Mouse (Mus musculus) embryonic facial prominence, embryonic 12.5 days (tissue): ENCODE results near the gene Uspl1. TPM values are rescaled to one million over a fixed set of nuclear protein-coding genes. Genes with fewer than 3 reads are reported as not detected.
A peak's percentile ranks its signal among the peaks of the same experiment; 100 is the strongest.

Experiments used
- ATAC-seq: fragments of 200-750 bp; cut with Nextera tagmentation; 2 replicates; pipeline ENCODE4 v1.8.0; 2017; ENCODE audit not compliant: insufficient number of reproducible peaks, insufficient read depth, low FRiP score, low TSS enrichment
- H3K27ac ChIP-seq: fragments of 300-500 bp; sonication (generic); 2 replicates; pipeline ENCODE4 v1.5.1; 2016; ENCODE audit warnings: mild to moderate bottlenecking
- H3K27me3 ChIP-seq: fragments of 300-500 bp; sonication (generic); 2 replicates; pipeline ENCODE4 v1.6.1; 2016; ENCODE audit warnings: mild to moderate bottlenecking, moderate library complexity
- H3K36me3 ChIP-seq: fragments of 300-500 bp; sonication (generic); 2 replicates; pipeline ENCODE4 v1.6.1; 2016; ENCODE audit warnings: mild to moderate bottlenecking
- H3K4me1 ChIP-seq: fragments of 300-500 bp; sonication (generic); 2 replicates; pipeline ENCODE4 v1.6.1; 2016
- H3K4me2 ChIP-seq: fragments of 300-500 bp; sonication (generic); replicated peaks from 2 replicates; pipeline ENCODE4 v1.6.1; 2016; ENCODE audit warnings: mild to moderate bottlenecking, moderate library complexity
- H3K4me3 ChIP-seq: fragments of 300-500 bp; sonication (generic); 2 replicates; pipeline ENCODE4 v1.5.1; 2016; ENCODE audit warnings: mild to moderate bottlenecking
- H3K9ac ChIP-seq: fragments of 300-500 bp; sonication (generic); 2 replicates; pipeline ENCODE4 v1.6.1; 2016; ENCODE audit warnings: mild to moderate bottlenecking, moderate library complexity
- H3K9me3 ChIP-seq: fragments of 300-500 bp; sonication (generic); 2 replicates; pipeline ENCODE4 v1.6.1; 2016; ENCODE audit warnings: mild to moderate bottlenecking, moderate library complexity
- WGBS: fragments of 180-500 bp; shearing (Covaris S2); methylation state at CpG from one replicate; pipeline ENCODE4 v1.1.7; 2016; 5-methylcytosine and 5-hydroxymethylcytosine counted together
- polyA plus RNA-seq: library from polyadenylated mRNA; unstranded; fragments of >200 nt; fragmentation: Nextera tagmentation; extraction: Ambion mirVana; gene quantifications from 2 replicates; pipeline ENCODE4 v1.2.1, GENCODE M21; 2016

Gene Uspl1
- polyA plus RNA-seq, 1 experiment from 2014 or later: 63.9 TPM

DNA sequence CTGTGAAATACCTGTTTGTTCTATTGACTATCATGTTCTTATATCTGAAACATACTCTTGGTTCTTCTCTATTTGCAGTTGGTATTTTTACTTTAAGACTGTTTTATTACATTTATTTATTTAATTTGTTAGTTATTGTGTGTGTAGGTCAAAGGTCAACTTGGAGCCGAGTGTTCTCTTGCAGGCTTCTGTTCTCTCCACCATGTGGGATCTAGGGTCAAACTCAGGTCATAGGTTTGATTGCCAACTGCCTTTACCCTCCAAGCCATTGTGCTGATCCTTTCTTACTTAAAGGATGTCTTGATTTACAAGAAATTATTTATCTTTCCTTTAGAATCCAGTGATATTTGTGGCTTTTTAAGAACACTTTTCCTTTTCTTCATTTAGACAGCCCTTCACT lies 12.5 kb downstream of the Uspl1 start:
- 2% methylated on average over 1 of the region's 1 CpGs for WGBS
- H3K4me3 ChIP-seq: no peak overlapping the region
- H3K9me3 ChIP-seq: no peaks in the 10 kb centered on the region
- H3K4me1 ChIP-seq: peaks cover 10% of the 10 kb centered on the region; the same call in 1 of the 2 replicates
- ATAC-seq: no peak
- H3K27ac ChIP-seq: no peak overlapping the region
- H3K36me3 ChIP-seq: peaks cover 61% of the 10 kb centered on the region
- no peaks in the 10 kb centered on the region for H3K27me3 ChIP-seq
- no peak overlapping the region for H3K9ac ChIP-seq
- H3K4me2 ChIP-seq: no peak overlapping the region

GRCm38 (mm10) chr5:149198782-149199181 lies 14.6 kb downstream of the Uspl1 start:
- no peak overlapping the region for H3K4me3 ChIP-seq
- H3K27me3 ChIP-seq: no peaks in the 10 kb centered on the region
- peaks cover 63% of the 10 kb centered on the region for H3K36me3 ChIP-seq
- H3K4me2 ChIP-seq: no peak overlapping the region
- ATAC-seq: no peak
- H3K9ac ChIP-seq: no peak overlapping the region
- no peaks in the 10 kb centered on the region for H3K9me3 ChIP-seq
- H3K4me1 ChIP-seq: peaks cover 22% of the 10 kb centered on the region; the same call in 1 of the 2 replicates
- no peak overlapping the region for H3K27ac ChIP-seq
- WGBS: 88% methylated on average over 1 of the region's 1 CpGs

DNA sequence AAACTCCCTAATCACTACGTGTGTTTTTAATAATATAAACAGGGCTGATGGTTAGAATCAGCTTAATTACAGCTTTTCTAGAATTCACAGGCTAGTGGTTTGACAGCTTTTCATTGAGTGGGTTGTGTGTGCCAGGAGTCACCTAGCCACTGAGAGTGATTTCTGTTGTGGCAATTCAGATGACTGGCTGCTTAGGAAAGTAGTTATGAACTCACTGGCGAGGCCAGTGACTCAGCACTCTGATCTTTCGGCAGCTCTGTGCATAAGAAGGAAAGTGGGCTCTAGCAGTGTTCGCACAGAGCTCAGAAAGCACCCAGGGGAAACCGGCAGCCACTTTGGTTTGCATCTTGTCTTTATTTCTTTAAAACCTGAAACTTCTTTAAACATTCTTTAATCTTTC lies 18.8 kb downstream of the Uspl1 start:
- peaks cover 59% of the 10 kb centered on the region for H3K36me3 ChIP-seq
- H3K27me3 ChIP-seq: no peaks in the 10 kb centered on the region
- H3K4me2 ChIP-seq: no peak overlapping the region
- H3K4me1 ChIP-seq: peaks cover 18% of the 10 kb centered on the region; the same call in 1 of the 2 replicates
- no peak overlapping the region for H3K9ac ChIP-seq
- no peak overlapping the region for H3K4me3 ChIP-seq
- 0 out of 2 replicates have a peak overlapping the region, but pooled peaks have one; percentile 11 for H3K27ac ChIP-seq
- 56% methylated on average over 5 of the region's 5 CpGs for WGBS
- ATAC-seq: no peak
- no peaks in the 10 kb centered on the region for H3K9me3 ChIP-seq

DNA sequence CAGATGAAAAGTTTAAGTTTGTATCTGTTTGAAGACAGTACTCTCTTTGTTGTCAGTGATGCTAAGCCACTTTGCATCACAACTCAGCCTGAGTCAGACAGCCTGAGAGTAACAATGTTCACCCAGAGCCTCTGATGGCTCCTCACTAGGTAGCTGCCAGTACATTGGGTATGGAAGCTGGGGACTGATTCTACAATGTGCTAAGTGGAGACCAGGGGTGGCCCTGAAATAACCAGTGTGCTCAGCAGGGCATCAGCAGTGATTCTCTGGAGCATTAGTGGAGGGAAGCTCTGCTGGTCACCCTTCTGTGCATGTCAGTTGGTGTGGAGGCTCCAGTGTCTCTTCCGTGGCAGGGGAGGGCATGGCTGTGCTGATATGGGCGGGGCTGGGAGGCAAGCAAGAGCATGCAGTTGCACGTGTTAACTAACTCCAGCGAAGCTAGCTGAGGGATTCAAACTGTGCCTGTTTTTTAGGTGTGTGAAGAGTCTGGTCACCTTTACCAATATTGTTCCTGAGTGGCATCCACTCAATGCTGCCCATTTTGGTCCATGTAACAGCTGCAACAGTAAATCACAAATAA lies 19.7 kb downstream of the Uspl1 start:
- no peaks in the 10 kb centered on the region for H3K27me3 ChIP-seq
- no peak for ATAC-seq
- peaks cover 18% of the 10 kb centered on the region; the same call in 1 of the 2 replicates for H3K4me1 ChIP-seq
- 75% methylated on average over 4 of the region's 4 CpGs for WGBS
- no peak overlapping the region for H3K9ac ChIP-seq
- H3K36me3 ChIP-seq: peaks cover 55% of the 10 kb centered on the region
- no peaks in the 10 kb centered on the region for H3K9me3 ChIP-seq
- H3K4me3 ChIP-seq: no peak overlapping the region
- no peak overlapping the region for H3K4me2 ChIP-seq
- H3K27ac ChIP-seq: no peak overlapping the region

- Histone ChIP-seq H3K4me1 (peaks cover 18% of the 10 kb centered on the region; the same call in 1 of the 2 replicates), H3K4me2 (no peak overlapping the region), H3K27ac (no peak overlapping the region), H3K9me3 (no peaks in the 10 kb centered on the region), H3K27me3 (no peaks in the 10 kb centered on the region), H3K36me3 (peaks cover 53% of the 10 kb centered on the region), H3K9ac (no peak overlapping the region), H3K4me3 (no peak overlapping the region)
- 89% methylated on average over 7 of the region's 7 CpGs for WGBS
- no peak for ATAC-seq
These were observed 20.7 kb downstream of the Uspl1 start for GRCm38 (mm10) chr5:149204822-149205221.

- Histone ChIP-seq H3K9ac (no peak overlapping the region), H3K4me1 (peaks cover 18% of the 10 kb centered on the region; the same call in 1 of the 2 replicates), H3K4me2 (no peak overlapping the region), H3K27me3 (no peaks in the 10 kb centered on the region), H3K9me3 (no peaks in the 10 kb centered on the region), H3K4me3 (no peak overlapping the region), H3K36me3 (peaks cover 57% of the 10 kb centered on the region), H3K27ac (no peak overlapping the region)
- ATAC-seq: no peak
- 75% methylated on average over 8 of the region's 8 CpGs for WGBS
These were observed 21.1 kb downstream of the Uspl1 start for GRCm38 (mm10) chr5:149205265-149205664.

- H3K27me3 ChIP-seq: no peaks in the 10 kb centered on the region
- peaks cover 62% of the 10 kb centered on the region for H3K36me3 ChIP-seq
- no peaks in the 10 kb centered on the region for H3K9me3 ChIP-seq
- H3K4me1 ChIP-seq: peaks cover 18% of the 10 kb centered on the region; the same call in 1 of the 2 replicates
- no peak overlapping the region for H3K4me2 ChIP-seq
- no peak overlapping the region for H3K27ac ChIP-seq
- ATAC-seq: no peak
- H3K4me3 ChIP-seq: no peak overlapping the region
- H3K9ac ChIP-seq: no peak overlapping the region
- WGBS: 87% methylated on average over 5 of the region's 5 CpGs
These were observed 22.1 kb downstream of the Uspl1 start for GRCm38 (mm10) chr5:149206286-149206685.

DNA sequence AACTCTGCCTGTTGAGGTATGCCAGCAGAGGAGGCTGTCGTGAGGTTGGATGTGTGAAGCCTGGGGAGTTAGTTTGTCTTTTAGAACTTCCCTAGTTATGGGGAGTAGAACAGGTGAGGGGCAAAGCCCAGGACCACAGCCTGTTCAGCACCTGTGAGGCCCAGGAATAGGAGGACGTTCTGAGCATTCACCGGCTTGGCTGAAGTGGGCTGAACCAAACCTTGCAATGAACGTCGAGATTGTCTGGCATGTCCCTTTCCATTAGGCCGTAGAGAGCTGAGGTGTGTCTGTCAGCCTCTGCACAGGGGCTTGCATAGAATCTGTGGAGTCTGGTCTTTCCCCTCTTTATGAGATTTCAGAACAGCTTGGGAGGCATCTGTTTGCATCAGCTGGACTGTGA lies 23.5 kb downstream of the Uspl1 start:
- H3K9ac ChIP-seq: no peak overlapping the region
- ATAC-seq: no peak
- peaks cover 62% of the 10 kb centered on the region for H3K36me3 ChIP-seq
- H3K9me3 ChIP-seq: no peaks in the 10 kb centered on the region
- no peak overlapping the region for H3K4me2 ChIP-seq
- H3K4me3 ChIP-seq: no peak overlapping the region
- peaks cover 15% of the 10 kb centered on the region; the same call in 1 of the 2 replicates for H3K4me1 ChIP-seq
- no peaks in the 10 kb centered on the region for H3K27me3 ChIP-seq
- WGBS: 87% methylated on average over 6 of the region's 6 CpGs
- no peak overlapping the region for H3K27ac ChIP-seq

DNA sequence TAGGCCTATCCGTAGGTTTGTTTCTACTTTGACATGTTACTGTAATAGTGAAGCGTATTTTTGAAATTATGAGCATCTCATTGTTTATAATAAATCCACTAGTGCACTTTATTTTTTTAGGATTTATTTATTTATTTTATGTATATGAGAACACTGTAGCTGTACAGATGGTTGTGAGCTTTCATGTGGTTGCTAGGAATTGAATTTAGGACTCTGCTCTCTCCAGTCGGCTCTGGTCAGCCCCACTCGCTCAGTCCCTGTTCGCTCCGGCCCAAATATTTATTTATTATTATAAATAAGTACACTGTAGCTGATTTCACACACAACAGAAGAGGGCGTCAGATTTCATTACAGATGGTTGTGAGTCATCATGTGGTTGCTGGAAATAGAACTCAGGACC lies 24.6 kb downstream of the Uspl1 start:
- ATAC-seq: no peak
- peaks cover 64% of the 10 kb centered on the region for H3K36me3 ChIP-seq

GRCm38 (mm10) chr5:149209328-149209727 lies 25.2 kb downstream of the Uspl1 start:
- Histone ChIP-seq H3K4me3 (no peak overlapping the region), H3K4me1 (0 out of 2 replicates have a peak, but pooled peaks cover 4% of the 10 kb centered on the region), H3K27me3 (no peaks in the 10 kb centered on the region), H3K27ac (no peak overlapping the region), H3K9me3 (no peaks in the 10 kb centered on the region), H3K9ac (no peak overlapping the region), H3K36me3 (peaks cover 64% of the 10 kb centered on the region), H3K4me2 (no peak overlapping the region)
- ATAC-seq: no peak
- WGBS: 64% methylated on average over 8 of the region's 8 CpGs

More for the DNA sequence above, 24.6 kb downstream of the Uspl1 start:
- Histone ChIP-seq H3K4me3 (no peak overlapping the region), H3K27me3 (no peaks in the 10 kb centered on the region), H3K9me3 (no peaks in the 10 kb centered on the region), H3K4me2 (no peak overlapping the region), H3K9ac (no peak overlapping the region), H3K27ac (no peak overlapping the region), H3K4me1 (0 out of 2 replicates have a peak, but pooled peaks cover 7% of the 10 kb centered on the region)
- WGBS: 83% methylated on average over 7 of the region's 7 CpGs

DNA sequence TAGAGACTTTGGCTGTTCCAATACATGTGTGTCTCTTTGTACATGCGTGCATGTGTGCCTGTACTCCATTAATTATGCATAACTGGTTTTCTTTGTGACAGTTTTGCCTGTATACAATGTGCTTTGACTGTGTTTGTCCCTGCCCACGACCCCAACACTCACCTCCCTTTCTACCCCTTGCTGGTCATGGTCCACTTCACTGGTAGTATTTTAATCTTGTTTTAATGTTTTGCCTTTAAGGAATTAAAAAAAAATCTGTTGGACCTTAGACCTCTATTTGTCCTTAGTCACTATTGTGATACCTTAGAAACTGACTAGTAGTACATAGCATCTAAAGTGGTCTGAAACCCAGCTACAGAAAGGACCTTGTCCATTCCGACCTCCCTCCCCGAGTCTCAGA lies 26.9 kb downstream of the Uspl1 start:
- no peak for ATAC-seq
- 90% methylated on average over 4 of the region's 4 CpGs for WGBS
- Histone ChIP-seq H3K27ac (no peak overlapping the region), H3K9me3 (no peaks in the 10 kb centered on the region), H3K4me2 (no peak overlapping the region), H3K4me1 (0 out of 2 replicates have a peak, but pooled peaks cover 4% of the 10 kb centered on the region), H3K4me3 (no peak overlapping the region), H3K27me3 (no peaks in the 10 kb centered on the region), H3K36me3 (peaks cover 68% of the 10 kb centered on the region), H3K9ac (no peak overlapping the region)

GRCm38 (mm10) chr5:149212806-149213205 lies 28.7 kb downstream of the Uspl1 start:
- Histone ChIP-seq H3K27ac (no peak overlapping the region), H3K36me3 (peaks cover 84% of the 10 kb centered on the region), H3K9me3 (no peaks in the 10 kb centered on the region), H3K4me2 (no peak overlapping the region), H3K4me3 (no peak overlapping the region), H3K27me3 (no peaks in the 10 kb centered on the region), H3K4me1 (0 out of 2 replicates have a peak, but pooled peaks cover 1% of the 10 kb centered on the region), H3K9ac (no peak overlapping the region)
- 70% methylated on average over 4 of the region's 4 CpGs for WGBS
- ATAC-seq: no peak
